Mouse (Mus musculus) lung, adult 2 months (tissue): ENCODE data around the gene Rpl10a.

ENCODE experiments used
- CTCF ChIP-seq: fragments of 200-500 bp; IDR thresholded peaks from 2 replicates; pipeline ENCODE4 v1.5.1; 2011; ENCODE audit warnings: mild to moderate bottlenecking, low read length, control low read depth; ENCODE audit not compliant: insufficient read depth
- POLR2A ChIP-seq: fragments of 200-500 bp; IDR thresholded peaks from 2 replicates; pipeline ENCODE4 v1.6.1; 2011; ENCODE audit warnings: low read depth, mild to moderate bottlenecking, control low read depth, low read length, borderline replicate concordance; ENCODE audit errors: extremely low read depth

- TF ChIP-seq CTCF, result no peak
- no peak for TF ChIP-seq POLR2A
Observed at GRCm38 (mm10) chr17:28362653-28363292, 34.5 kb downstream of the Rpl10a start.
